Mouse (Mus musculus) testis, adult 10 weeks (tissue): ENCODE data around the gene Serpinb6a. TPM values are rescaled to one million over a fixed set of nuclear protein-coding genes. Genes with fewer than 3 reads are reported as not detected.

ENCODE experiments used
- polyA plus RNA-seq: library from polyadenylated mRNA; stranded (reverse); fragments of 350-450 nt; fragmentation: Illumina TruSeq; extraction: RNeasy Lipid Tissue Mini Kit (QIAGEN cat#74804); gene quantifications from one replicate; pipeline ENCODE4 v1.2.3, GENCODE M21; 2014; ENCODE audit warnings: low read depth, low replicate concordance

The Serpinb6a gene
- polyA plus RNA-seq: 317 TPM

DNA sequence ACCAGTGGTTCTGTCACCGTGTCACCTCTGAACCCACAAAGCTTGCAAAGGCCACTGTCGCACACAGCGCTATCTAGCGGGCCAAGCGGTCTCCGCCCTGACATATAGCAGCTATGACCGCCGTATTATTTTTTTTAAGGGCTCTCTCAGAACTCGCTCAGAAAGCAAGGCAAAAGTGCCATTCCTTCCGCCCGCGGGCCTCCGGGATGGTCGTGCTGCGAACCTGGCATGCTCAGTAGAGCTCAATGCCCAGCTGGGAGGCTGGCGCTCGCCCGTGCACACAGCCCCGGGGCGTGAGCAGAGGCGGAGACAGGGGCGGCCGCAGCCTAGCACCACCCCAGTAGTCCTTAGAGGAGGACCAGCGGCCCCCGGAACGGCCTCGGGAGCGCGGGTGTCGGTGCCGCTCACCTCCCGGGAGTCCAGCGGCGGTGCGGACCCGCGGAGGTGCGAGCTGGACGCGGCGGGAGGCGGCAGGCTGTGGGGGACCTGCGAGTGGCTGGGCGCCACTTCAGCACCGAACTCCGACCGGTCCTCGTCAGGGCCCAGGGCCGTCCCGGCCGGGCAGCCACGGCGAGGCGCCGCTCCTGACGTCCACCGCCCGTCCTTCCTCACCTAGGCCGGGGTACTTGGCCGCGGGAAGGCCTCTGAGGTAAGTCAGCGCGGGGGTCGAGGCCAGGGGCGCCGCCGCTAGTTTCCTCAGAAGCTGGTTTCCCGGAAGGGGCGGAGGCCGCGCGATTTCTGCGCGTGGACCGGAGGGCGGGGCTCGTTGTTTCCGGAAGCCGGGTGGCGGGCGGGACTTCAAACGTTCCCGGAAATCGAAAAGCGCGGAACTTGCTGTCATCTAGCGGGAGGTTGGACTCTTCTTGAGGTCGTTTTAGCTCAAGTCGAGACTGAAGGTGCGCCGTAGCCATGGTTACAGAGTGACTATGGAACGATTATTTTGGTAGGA lies at the start of gene Serpinb6a, which contains the start of gene Ripk1:
TSS of gene Serpinb6a (minus strand) at position 737 of the 949 bp plus-strand sequence.
TSS of gene Ripk1 (plus strand) at position 306 of the 949 bp plus-strand sequence.

DNA sequence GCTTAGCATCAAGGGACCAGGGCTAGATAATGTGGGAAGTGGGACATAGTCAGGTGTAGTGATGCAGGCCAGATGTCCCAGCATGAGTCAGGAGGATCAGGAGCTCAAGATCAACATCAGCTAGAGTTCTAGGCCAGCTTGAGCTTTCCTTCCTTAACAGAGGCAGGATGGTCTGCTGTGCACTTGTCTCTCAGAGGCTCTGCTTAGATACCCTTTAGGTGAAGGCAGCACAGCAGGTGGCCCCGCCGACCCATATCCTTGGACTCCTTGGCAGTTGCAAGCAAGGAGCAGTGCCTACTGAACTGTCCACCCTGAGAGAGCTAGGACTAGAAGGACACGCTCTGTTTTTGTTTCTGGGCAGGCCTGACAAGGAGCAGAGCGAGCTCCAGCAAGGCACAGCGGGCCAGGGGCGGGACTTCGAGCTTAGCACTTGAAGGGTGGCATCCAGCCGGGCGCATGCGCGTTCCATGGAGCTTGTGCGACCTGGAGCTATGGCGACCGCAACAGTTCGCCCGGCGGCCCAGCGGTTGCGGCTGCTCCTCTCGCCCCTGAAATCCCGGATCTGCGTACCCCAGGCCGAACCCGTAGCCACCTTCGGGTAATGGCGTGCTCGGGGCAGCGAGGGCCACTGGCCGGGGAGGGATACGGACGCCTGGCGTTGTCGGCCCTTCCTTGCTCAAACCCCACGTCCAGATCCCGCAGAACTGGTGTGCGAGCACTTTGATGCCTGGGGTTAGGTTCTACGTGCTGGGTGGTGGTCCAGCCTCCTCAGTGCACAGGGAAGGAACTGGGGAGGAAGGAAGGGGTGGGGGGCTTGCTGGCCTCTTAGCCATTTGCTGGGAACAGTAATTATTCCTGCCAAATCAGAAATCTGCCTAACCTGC lies 34.8 kb upstream of the Serpinb6a start, which contains the start of gene Bphl:
TSS of gene Bphl (plus strand) at position 426 of the 884 bp plus-strand sequence.

GRCm38 (mm10) chr13:33964206-33965046 lies 38.2 kb downstream of the Serpinb6a start, which contains the start of gene Nqo2:
Nqo2 (plus strand) TSS chr13:33964687.

GRCm38 (mm10) chr13:33905176-33905954 lies 97.2 kb downstream of the Serpinb6a start, which contains the start of gene Serpinb6c:
Serpinb6c (minus strand) TSS chr13:33905708.

Other genes with a start within 250 kb of the Serpinb6a start
- not detected for gene Serpinb6e, start 159.4 kb downstream of the Serpinb6a start, polyA plus RNA-seq
- 2.9 TPM for gene Serpinb6c, start 97.1 kb downstream of the Serpinb6a start, polyA plus RNA-seq
- gene Nqo2, start 38.1 kb downstream of the Serpinb6a start, polyA plus RNA-seq: 101 TPM
- 12.0 TPM for gene Ripk1, start 431 bp downstream of the Serpinb6a start, polyA plus RNA-seq
- 10.1 TPM for gene Bphl, start 34.8 kb upstream of the Serpinb6a start, polyA plus RNA-seq
- gene Tubb2a, start 75.2 kb upstream of the Serpinb6a start, polyA plus RNA-seq: 1.1 TPM
- gene Tubb2b, start 127.7 kb upstream of the Serpinb6a start, polyA plus RNA-seq: not detected
- gene Psmg4, start 160.2 kb upstream of the Serpinb6a start, polyA plus RNA-seq: 3.7 TPM